Mouse (Mus musculus): ENCODE data around the gene Evx1.

Evx1 gene

DNA sequence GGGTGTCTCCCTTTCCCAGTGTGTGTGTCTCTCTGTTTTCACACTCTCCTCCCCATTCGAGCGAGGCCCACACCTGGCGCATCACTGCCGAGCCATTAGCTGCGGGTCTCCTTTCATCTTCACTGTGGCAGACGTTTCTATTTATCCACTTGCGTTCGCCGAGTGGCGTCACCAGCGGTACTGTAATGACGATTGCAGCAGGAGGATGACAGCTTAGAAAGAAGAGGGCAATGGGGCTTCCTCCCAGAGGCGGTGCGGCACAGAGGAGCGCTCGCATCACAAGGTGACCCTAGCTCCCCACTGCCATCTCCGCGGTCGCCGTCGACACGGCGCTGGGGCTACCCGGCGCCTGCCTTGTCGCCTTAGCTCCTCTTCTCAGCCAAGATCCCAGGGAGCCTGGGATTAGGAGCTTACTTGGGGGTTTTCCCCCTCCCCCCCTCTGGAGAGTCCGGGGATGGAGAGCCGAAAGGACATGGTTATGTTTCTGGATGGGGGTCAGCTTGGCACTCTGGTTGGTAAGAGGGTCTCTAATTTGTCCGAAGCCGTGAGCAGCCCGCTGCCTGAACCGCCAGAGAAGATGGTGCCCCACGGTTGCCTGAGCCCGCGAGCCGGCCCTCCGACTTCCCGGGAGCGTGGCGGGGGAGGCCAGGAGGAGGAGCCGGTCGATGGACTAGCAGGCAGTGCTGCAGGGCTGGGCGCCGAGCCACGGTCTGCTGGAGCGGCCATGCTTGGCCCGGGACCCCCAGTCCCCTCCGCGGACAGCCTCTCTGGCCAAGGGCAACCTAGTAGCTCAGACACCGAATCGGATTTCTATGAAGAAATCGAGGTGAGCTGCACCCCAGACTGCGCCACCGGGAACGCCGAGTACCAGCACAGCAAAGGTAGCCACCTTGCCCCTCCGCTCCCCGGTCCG is at the start of gene Evx1:
Gene Evx1, plus strand, starts transcription at position 108 of the 913 bp plus-strand sequence.
- no peak for DNase-seq

DNA sequence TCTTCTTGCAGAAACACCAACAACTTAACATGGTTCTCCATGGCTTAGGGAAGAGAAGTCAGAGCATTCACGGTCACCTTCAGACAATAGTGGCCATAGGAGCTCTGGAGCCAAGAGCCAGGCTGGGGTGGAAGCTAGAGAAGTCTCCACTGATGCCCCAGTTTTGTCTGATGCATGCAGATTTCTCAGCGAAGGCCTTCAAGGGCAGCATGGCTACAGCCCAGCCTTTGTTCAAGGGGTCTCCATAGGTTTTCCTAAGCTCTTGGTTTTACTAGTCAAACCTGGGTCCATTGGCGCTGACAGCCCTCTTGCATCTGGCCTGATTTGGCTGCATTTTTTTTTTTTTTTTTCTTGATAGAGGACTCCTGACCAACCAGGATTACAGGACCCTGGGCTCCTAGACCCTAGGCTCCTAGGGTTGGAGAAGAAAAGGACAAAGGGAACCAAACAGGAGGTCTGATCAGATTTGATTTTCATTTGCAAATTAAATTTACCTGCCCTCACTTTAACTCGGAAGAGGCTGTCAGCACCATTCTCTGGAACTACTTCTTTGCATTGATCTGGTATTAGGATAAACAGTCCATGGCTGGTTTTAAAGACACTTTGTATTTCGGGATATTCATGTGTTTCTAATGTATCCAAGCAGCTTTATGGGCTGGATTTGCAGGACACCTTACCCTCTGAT is 49.0 kb upstream of the Evx1 start:
- DNase-seq: no peak

DNA sequence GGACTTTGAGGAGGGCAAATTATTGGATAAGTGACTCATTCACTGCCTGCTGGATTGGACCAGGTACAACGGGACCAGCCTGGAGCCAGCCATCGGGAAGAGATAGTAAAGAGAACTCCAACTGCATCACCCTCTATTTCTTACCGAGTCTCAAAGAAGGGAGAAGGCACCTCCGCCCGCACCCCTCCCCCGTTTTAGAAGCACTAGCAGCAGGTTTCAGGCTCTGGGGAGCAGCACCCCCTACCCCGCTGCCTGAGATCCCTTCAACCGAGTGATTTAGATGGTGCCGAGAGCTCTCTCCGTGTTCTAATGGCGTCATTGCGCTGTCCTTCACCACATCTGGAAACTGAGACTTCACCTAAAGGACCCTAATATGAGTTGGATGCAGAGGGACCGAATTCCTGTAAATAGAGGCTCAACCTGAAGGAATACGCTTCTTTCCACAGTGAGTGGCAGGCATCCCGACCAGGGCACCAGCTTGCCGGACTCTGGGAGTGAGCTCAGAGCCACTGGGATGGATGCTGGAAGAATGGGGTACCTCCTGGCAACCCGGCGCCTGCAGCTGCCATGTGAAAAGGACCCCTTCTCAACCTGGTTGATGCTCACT is 47.9 kb upstream of the Evx1 start:
- no peak for DNase-seq

DNA sequence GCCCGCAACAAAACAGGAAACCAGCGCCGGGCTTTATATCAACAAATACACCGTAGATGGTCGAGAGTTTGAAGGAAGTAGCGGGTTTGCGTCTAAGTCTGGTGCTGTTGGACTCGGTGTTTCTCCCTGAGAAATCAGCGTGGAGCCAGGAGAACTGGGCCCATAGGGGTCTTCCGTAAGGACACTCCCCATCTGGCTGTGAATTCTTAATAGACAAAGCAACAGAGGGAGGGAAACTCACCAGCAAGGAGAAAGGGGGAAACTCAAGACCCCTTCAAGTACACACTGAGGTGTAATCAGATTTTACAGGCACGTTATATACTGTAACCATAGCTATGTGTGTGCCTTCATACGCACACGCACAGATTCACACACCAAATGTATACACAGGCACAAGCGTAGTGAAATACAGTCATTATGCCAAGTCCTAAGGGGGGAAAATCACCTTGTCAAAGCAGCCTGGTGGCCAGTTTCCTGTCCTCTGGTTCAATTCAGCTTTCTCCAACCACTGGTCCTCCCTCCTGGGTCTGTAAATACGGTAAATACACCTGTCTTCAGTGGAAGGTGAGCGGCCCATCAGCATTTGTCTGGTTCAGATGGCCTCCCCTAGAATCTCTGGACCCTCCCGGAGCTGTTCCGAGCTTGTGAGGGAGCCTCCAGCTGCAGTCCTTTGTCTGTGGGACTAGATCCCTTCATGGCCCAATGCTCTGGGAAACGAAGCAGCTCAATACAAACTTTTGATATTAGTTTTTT is 47.2 kb upstream of the Evx1 start:
- DNase-seq: no peak

DNA sequence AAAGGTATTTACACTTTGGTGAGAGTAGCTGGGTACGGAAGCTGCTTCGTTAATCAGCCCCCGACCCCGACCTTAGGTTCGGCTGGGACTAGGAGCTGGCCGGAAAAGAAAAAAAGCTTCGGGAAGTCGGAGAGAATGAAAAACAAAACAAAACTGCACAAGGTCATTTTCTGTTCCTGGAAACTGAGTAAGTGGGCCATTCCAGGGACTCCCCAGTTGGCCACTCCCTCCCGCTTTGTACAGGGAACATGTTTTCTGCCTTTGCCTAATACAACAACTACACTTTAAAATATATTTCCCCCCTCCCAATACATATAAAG is 46.7 kb upstream of the Evx1 start:
- no peak for DNase-seq

DNA sequence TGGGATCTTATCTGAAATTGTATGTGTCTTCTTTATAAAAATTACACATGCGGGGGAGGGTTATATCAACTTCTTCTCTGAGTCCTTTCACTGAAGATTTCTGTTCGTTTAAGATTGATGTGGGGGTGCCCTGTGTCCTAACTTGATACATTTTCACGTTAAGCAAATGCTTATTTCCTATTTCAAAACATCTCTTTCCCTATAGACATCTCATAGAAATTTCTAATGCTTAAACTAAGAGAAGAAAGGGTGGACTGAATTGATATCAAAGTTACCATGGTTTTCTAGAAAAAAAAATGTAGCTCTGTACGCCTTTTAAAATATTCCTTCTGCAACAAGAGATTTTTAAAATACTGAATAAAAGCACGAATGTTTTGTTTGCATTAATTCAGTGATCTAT is 46.1 kb upstream of the Evx1 start:
- DNase-seq: no peak

DNA sequence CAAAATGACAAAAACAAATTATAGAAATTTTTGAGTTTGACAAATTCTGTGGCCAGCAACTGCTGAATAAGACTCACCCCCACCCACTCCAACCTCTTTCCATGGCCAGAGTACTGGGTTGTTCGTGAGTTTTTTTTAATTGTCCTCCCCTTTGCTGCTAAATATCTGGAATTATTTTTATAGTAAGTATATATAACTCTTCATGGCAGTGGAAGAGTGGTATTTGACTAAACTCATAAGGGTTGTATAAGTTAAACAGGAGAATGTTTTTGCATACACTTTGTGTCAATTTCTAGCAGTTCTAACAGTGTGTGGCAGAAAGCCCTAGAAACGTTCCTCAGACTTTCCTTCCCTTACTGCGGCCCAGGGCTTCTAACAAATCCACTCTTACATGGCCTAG is 45.6 kb upstream of the Evx1 start:
- DNase-seq: no peak

DNA sequence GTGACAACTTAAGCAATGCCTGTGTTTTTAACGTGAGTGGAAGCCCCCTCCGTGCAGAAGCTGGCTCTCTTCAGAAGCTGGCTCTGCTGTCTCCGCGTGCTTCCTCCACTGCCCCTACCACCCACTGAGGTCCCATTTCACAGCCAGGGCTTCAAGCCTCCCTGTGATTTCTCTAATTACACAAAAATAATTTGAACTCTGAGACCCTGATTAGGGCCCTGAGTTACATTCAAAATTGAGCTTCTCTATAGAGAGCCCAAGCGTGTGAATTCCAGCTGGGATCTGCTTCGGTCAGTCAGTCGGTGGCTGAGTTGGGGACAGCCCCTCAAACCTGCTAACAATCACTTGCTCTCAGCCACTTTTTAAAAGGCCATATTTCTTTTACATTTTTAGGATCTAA is 45.0 kb upstream of the Evx1 start:
- DNase-seq: no peak

DNA sequence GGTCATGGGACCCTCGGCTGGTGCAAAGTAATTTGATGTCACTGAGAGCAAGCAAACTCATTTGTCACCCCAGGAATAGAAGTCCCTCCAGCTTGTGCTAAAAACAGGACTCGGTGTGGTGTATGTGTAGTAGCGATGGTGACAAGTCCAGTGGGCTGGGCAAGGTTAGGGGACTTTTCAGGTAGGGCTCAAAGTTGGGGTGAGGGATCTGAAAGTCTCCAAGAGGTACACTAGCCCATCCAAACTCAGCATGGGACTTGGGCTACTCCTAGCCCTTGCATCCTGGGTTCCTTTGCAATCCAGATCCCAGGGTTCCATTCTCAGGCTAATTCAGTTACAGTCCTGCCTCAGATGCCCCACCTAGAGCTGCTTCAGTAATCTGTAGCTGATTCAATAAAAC is 44.5 kb upstream of the Evx1 start:
- no peak for DNase-seq

DNA sequence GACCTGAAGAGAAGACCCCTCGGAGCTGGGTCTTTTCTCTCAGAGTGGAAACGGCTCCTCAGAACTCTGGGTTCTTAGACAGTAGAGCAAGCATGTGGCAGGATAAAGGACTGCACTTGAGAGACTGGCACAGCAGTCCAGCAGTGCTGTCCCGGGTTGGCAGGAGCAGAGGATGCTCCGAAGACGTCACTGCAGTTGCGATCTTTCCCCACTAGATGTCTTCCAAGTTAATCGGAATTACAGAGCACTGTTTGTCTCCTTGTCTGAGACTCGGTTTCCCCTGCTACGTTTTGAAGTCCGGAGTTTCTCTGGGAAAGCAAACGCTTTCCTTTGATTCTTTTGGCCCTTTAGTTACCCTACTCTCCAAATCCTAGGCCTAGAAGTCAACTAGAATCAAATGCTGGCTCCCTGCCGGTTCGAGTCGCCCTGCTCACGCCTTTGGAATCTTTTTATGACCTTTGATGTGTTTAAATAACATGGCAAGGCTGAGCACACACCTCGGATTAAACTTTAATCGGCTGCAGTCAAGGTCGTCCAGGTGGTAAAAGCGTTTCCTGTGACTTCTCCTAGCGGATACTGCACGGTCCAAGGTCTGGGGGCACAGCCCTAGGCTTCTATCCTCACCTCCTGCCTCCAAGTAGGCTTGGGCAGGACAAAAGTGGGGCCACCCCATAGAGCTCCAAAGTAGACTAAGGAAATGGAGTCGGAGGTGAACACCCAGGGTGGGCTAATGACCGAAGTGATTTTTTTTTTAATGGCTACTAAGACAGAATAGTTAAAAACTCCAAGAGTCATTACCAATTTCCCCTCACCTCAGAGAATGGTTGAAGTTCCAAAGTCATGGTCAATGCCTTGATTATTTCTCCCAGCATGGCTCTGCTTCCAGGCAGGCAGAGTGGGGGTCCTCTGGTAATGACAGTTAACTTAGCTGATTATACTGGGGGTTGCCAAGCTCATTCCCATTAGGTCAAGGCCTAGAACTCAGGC is 42.5 kb upstream of the Evx1 start:
- DNase-seq: peak; percentile 52 to 53

DNA sequence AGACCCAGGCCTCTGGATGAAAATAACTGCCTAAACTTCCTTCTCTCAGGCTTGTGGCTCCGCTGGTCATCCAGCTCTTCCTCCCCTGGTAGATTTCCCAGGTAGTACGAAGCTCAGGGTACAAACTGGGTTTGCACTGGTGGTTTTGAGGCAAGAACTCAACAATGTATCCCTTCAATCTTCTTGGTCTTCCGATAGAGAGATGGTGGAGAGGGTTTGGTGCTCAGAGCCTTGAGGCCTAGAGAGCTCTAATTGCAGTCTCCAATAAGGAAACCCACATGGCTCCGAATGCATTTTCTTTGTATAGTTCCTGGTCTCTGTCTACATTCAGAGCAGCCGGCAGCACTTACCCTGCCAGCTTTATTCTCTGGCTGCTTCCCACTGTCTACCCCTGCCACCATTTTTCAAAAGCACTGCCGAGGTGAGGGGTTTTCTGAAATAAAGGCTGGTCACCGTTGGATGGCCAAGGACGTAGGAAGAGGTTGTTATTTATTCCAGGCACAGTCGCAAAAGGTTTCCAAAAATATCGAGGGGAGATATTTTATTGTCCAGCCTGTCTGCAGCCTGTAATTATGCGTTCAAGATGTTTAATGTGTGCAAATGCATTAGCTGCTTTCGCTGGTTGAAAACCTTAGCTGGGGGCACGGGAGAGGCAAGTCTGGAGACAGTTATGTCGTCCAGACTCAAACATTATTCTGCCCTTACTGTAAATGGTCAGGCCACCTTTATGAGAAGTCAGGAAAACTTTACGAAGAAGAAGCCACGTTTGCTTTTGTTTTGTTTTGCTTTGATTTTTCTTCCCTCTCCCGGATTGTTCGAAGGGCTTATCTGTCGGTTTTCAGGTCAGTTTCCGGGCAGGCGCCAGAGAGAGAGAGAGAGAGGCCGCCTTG is 40.3 kb upstream of the Evx1 start:
- DNase-seq: no peak

DNA sequence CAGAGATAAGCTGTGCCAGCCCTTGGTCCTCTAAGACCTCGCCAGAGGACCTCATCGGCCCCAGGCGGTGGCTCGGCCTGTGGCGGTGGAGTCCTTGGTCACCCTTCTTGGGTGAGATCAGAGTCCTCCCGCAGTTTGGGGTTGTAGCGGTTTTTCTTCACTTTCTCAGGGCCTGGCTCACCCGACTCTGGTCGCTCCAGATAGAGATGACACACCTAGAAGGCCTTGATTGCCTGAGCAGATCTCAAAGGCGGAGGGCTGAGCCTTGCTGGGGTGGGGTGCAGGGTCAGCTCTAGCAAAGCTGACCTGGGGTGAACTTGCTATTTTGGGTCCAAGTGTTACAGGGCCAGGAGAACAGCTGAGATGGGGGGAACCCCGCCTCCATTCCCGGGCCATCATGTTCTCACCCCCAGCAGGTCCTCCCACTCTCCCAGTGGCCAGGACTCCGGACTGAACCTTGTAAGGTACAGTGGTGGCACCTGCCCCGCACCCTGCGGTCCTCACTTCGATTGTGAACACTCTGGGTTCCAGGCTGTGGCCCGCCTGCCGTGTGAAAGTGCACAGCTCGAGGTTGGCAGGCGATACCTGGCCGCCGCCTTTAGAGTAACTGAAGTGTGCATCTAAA is 39.5 kb upstream of the Evx1 start:
- DNase-seq: no peak

DNA sequence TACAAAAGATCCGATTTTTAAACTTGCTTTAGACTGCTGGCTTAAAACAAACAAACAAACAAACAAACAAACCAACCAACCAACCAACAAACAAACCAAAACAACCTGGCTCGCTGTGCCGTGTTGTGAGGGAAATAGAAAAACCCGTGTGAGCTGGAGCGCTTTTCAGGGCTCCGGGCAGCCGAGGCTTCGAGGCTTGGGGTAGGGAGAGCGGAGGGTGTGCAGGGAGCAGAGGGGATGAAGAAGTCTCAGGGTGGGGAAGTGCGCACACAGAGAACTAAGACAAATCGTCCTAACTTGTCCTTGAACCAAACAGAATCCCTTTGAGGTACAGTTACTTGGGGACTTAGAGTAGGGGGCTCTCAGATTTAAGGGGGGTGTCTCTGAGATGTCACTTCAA is 38.7 kb upstream of the Evx1 start:
- no peak for DNase-seq

DNA sequence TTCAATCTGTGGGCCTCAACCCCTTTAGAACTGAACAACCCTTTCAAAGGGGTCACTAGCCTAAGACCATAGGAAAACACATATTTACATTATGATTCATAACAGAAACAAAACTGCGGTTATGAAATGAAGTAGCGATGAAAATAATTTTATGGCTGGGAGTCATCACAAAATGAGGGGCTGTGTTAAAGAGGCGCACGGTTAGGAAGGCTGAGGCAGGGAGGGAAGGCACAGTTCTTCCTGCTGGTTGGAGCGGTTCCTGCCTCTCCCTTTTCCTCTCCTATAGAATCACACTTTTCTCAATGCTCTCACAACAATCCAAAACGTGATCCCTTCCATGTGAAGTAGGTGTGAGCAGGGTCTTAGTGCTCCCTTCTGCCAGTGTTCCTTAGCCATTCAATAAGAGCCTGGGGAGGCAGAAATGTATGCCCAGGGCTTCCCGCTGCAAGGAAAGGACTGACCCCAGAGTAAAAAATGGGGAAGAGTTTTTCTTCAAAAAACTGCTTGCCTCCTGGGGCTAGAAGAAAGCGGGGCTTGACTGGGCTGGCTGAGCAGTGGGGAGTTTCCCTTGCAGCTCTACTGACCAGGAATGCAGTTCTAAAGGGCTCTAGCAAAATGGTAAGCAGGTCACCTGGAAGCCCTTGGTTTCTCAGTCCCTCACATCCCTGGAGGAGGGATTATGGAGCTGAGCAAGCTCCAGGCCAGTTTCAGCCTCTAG is 37.6 kb upstream of the Evx1 start:
- DNase-seq: no peak

DNA sequence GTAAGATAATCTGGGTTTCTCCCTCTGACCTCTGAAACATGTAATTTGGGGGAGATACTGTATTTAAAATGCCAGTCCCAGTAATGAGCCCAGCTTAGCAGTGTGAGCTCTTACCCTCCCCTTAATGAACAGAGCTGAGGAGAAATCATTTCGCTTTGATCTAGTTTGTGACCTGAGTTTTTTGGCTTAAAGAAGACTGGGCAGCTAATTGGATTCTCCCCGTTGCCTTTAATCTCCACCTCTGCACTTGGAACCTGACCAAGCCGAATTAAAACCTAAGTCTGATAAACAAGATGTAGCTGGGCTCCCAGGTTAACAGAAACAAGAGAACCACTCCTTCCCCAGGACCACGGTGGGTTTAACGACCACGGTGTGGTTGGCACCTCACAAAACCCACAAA is 36.9 kb upstream of the Evx1 start:
- DNase-seq: no peak

DNA sequence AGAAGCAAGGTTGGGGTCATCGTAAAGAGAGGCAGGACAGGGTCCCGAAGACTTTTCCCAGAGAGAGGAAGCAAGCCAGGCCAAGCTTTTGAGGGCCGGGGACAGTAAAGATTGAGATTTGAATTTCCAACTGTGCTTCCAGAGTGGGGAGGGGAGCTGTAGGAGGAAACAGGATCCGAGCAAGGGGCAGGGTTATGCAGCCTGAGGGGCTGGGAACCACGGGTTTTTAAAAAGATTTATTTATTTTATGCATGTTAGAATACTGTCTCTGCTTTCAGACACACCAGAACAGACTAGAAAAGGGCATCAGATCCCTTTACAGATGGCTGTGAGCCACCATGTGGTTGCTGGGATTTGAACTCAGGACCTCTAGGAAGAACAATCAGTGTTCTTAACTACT is 36.4 kb upstream of the Evx1 start:
- no peak for DNase-seq

DNA sequence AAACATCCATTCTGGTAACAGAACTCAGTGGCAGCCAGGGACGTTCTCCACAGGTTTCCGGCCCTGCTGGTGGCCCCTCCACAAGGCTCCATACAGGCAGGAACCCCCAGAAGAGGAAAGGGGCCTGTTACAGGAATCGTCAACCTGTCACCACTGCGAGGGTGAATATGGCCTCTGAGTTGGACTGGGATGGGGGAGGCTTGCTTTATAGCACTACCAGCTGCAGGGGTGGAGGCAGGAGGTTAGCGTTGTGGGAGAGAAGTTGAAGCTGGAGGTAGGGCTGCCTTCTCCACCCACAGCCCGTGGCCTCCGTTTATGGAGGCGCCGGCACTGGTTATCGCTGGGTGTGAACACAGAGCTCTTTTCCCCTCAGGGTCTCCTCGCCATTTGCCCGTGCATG is 32.2 kb upstream of the Evx1 start:
- no peak for DNase-seq

DNA sequence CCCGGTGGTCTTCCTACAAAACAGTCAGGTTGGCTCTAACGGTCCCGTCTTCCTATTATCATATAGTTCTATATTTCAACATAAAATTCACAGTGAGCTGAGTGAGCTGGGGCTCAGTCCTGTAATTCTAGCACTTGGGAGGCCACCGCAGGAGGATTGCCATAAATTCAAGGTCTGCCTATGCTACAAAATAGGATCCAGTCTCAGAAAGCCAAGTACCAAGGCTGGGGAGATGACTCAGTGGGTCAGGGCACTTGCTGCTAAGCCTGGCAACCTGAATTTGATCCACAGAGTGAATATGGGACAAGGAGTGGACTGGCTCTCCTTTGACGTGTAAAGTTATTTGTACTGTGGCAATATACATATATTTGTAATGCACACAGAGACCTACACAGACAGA is 29.4 kb upstream of the Evx1 start:
- no peak for DNase-seq

DNA sequence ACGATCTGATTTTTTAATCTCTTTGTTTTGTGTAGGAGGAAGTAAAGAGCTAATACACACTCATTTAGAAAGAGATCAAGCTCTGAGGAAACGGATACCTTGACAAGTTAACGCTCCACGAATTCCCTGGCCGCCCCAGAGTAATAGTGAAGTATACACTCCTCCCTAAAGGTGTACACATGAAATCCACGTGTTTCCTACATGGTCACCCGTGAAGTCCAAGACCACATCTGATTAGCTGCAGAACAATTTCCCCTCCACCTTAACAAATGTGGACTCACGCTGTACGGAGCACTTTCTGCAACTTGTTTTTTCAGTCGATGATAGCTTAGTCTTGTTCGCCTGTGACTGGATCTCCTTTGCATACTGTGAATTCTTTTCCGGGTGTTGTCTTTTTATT is 23.1 kb upstream of the Evx1 start:
- DNase-seq: no peak

Measured in cerebellum, adult 18-20 months (tissue).